Mouse (Mus musculus): ENCODE results near the gene Tmem229b. TPM values are rescaled to one million over a fixed set of nuclear protein-coding genes. Genes with fewer than 3 reads are reported as not detected.
A peak's percentile ranks its signal among the peaks of the same experiment; 100 is the strongest.
"Not testable (repeated sequence)": the region's sequence is repeated elsewhere in the genome, so short reads cannot be mapped to it uniquely, and the experiment has no call there.

Tmem229b gene
- polyA plus RNA-seq, 1 experiment from 2014 or later, result 2.6 TPM

DNA sequence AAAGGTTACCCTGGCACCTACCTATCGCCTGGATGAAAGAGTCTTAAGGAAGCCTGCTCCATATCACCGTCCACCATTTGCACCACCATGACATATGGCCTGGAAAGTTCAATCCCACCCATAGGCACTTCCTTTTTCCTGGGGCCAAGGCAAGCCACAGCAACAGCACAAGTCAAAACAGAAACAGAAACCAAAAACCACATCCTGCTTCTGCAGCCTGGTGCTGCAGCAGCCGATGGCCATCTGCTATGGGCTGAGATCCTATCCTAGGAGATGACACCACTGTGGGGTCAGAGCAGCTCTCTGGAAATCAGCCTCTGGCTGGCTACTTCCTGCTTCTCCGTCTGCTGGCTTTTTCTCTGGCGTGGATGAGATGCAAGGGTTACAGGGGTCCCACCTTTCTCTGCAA is 26.7 kb downstream of the Tmem229b start:
- Histone ChIP-seq H3K9me3 (peaks cover 7% of the 10 kb centered on the region), H3K4me2 (no peak overlapping the region), H3K27ac (replicated peaks) (no peak overlapping the region), H3K27me3 (replicated peaks) (no peaks in the 10 kb centered on the region), H3K4me1 (peaks cover 26% of the 10 kb centered on the region), H3K9ac (no peak overlapping the region), H3K4me3 (no peak overlapping the region), H3K36me3 (no peaks in the 10 kb centered on the region)
- 56% methylated on average over 5 of the region's 5 CpGs for WGBS
- ATAC-seq (ENCODE audit: extremely low read depth, insufficient number of reproducible peaks, low FRiP score, low TSS enrichment), result no peak

DNA sequence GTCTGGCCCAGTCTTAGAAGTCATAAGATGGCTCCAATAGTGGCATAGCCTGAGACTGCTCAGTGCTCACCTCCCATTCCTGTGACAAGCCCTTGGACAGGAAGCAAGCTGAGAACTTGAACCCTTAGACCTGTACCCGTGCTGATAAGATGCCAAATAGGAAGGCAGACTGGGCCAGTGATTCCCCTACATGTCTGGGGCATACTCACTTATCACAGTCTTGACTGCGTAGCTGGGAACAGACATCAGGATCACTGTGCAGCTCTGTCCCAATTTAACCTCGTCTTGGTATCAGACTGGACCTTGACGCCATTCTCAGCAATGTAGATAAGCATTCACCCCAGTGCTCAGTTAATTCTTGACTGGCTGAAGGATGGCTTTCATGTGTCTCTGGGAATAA is 29.9 kb downstream of the Tmem229b start:
- ATAC-seq (ENCODE audit: extremely low read depth, insufficient number of reproducible peaks, low FRiP score, low TSS enrichment), result no peak
- peaks cover 11% of the 10 kb centered on the region; the same call in 1 of the 2 replicates for H3K4me1 ChIP-seq
- no peaks in the 10 kb centered on the region for H3K27me3 ChIP-seq (replicated peaks)
- WGBS, result 36% methylated on average over 4 of the region's 4 CpGs
- no peak overlapping the region for H3K9ac ChIP-seq
- H3K9me3 ChIP-seq, result peaks cover 7% of the 10 kb centered on the region
- no peak overlapping the region for H3K4me2 ChIP-seq
- no peak overlapping the region for H3K4me3 ChIP-seq
- no peak overlapping the region for H3K27ac ChIP-seq (replicated peaks)
- no peaks in the 10 kb centered on the region for H3K36me3 ChIP-seq

DNA sequence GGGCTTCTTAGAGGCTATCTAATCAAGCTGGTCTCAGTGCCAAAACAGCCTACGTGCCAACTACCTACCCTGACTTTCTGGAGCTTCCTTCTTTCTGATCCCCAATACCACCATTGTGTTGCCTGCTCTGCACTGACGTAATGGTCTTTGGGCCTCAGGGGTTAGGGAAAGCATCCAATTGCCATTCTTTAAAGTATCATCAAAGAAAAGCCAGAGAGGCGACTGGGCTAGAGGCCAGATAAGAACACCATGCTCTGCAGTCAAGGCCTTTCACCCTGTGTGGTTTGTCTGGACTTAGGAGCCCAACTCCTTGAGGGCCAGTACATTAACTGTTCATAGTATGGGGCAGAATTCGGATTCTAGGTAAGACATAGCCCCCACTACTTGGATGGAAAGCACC is 30.3 kb downstream of the Tmem229b start:
- Histone ChIP-seq H3K36me3 (no peaks in the 10 kb centered on the region), H3K9me3 (peaks cover 7% of the 10 kb centered on the region), H3K4me1 (peaks cover 11% of the 10 kb centered on the region; the same call in 1 of the 2 replicates)

DNA sequence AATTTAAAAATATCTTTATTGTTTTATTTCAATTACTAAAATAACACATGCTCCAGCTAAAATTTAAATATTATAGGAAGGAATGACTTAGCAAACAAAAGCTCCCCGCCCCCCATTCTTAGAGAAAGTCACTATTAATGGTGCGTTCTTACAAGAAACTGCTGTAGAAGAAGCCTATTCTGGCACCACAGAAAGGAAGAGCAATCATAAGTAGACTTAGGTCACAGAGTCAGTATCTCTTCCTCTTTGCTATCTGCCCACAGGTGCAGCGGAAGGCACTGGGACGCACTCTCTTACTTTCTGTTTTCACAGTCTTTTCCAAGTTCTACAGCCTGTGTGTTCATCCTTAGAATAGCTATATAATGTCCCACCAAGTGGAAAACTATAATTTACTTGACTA is 31.6 kb downstream of the Tmem229b start:
- no peak for ATAC-seq (ENCODE audit: extremely low read depth, insufficient number of reproducible peaks, low FRiP score, low TSS enrichment)
- H3K4me1 ChIP-seq, result peaks cover 11% of the 10 kb centered on the region; the same call in 1 of the 2 replicates
- 82% methylated on average over 4 of the region's 4 CpGs for WGBS
- no peak overlapping the region for H3K4me3 ChIP-seq
- H3K27me3 ChIP-seq (replicated peaks), result no peaks in the 10 kb centered on the region
- H3K9ac ChIP-seq, result no peak overlapping the region
- H3K4me2 ChIP-seq, result no peak overlapping the region
- H3K36me3 ChIP-seq, result no peaks in the 10 kb centered on the region
- no peak overlapping the region for H3K27ac ChIP-seq (replicated peaks)
- peaks cover 7% of the 10 kb centered on the region for H3K9me3 ChIP-seq

More for the DNA sequence above, 30.3 kb downstream of the Tmem229b start:
- ATAC-seq (ENCODE audit: extremely low read depth, insufficient number of reproducible peaks, low FRiP score, low TSS enrichment), result no peak
- H3K4me2 ChIP-seq, result no peak overlapping the region
- H3K4me3 ChIP-seq, result no peak overlapping the region
- no peak overlapping the region for H3K27ac ChIP-seq (replicated peaks)
- no peaks in the 10 kb centered on the region for H3K27me3 ChIP-seq (replicated peaks)
- WGBS, result 57% methylated on average over 4 of the region's 4 CpGs
- no peak overlapping the region for H3K9ac ChIP-seq

DNA sequence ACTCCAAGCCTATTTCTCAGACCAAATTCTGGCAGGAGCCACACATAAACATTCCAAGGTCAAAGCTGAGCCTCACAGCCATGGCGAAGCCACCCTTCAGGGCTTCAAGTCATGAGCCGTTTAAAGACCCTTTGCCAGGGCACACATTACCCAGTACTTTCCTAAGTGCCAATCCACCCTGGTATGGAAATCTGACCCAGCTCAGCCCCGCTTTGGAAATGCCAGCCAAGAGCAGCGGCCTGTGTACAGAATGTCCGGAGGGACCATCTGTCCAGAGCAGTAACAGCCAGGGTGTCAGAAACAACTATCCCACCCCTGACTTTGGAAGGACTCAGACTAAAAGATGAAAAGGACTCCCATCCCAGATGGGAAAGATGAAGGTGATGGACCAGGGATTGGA is 32.7 kb downstream of the Tmem229b start:
- no peak overlapping the region for H3K4me2 ChIP-seq
- no peak for ATAC-seq (ENCODE audit: extremely low read depth, insufficient number of reproducible peaks, low FRiP score, low TSS enrichment)
- no peak overlapping the region for H3K27ac ChIP-seq (replicated peaks)
- H3K27me3 ChIP-seq (replicated peaks), result no peaks in the 10 kb centered on the region
- WGBS, result 85% methylated on average over 5 of the region's 5 CpGs
- peaks cover 7% of the 10 kb centered on the region for H3K9me3 ChIP-seq
- peaks cover 11% of the 10 kb centered on the region; the same call in 1 of the 2 replicates for H3K4me1 ChIP-seq
- H3K4me3 ChIP-seq, result no peak overlapping the region
- no peak overlapping the region for H3K9ac ChIP-seq
- no peaks in the 10 kb centered on the region for H3K36me3 ChIP-seq

DNA sequence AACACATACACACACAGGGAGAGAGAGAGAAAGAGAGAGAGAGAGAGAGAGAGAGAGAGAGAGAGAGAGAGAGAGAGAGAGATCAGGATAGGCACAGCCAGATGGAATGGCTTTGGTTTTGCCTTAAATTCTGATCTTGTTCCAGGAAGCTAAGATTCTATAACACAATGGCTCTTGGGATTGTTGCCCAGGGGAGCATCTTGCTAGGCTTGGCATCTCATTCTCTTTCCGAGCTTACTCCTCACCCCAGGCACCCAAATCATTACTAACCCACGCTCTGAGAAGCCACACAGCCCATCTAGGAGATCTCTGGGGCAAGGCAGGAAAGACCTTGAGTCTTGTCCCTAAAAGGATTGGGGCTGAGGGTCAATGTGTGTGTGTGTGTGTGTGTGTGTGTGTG is 33.6 kb downstream of the Tmem229b start:
- Histone ChIP-seq H3K4me3 (no peak overlapping the region), H3K36me3 (no peaks in the 10 kb centered on the region), H3K4me2 (no peak overlapping the region), H3K27ac (replicated peaks) (no peak overlapping the region), H3K27me3 (replicated peaks) (no peaks in the 10 kb centered on the region), H3K9ac (no peak overlapping the region), H3K9me3 (no peaks in the 10 kb centered on the region), H3K4me1 (peaks cover 11% of the 10 kb centered on the region; the same call in 1 of the 2 replicates)
- 88% methylated on average over 2 of the region's 2 CpGs for WGBS
- no peak for ATAC-seq (ENCODE audit: extremely low read depth, insufficient number of reproducible peaks, low FRiP score, low TSS enrichment)

DNA sequence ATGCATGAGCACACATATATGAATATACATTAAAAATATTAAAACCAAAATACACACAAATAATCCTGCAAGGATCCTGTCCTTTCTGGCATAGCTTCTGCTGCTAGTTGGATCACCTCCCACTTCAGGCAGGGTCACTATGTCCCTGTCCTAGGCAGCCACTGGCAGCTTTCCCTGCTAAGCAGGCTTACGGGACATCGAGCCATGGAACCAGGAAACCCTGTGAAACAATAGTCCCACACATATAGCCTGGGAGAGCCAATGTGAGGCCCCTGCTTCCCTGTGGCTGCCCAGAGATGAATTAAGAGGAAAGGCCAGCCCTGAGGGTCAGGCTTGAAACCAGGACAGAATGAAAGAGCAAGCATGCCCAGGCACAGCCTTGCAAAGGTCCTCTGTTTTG is 35.8 kb downstream of the Tmem229b start:
- ATAC-seq (ENCODE audit: extremely low read depth, insufficient number of reproducible peaks, low FRiP score, low TSS enrichment), result no peak
- no peak overlapping the region for H3K27ac ChIP-seq (replicated peaks)
- no peaks in the 10 kb centered on the region for H3K9me3 ChIP-seq
- no peak overlapping the region for H3K4me3 ChIP-seq
- no peaks in the 10 kb centered on the region for H3K27me3 ChIP-seq (replicated peaks)
- H3K36me3 ChIP-seq, result no peaks in the 10 kb centered on the region
- no peak overlapping the region for H3K9ac ChIP-seq
- no peak overlapping the region for H3K4me2 ChIP-seq
- 50% methylated on average over 2 of the region's 2 CpGs for whole genome bisulfite sequencing
- H3K4me1 ChIP-seq, result peaks cover 1% of the 10 kb centered on the region; the same call in 1 of the 2 replicates

DNA sequence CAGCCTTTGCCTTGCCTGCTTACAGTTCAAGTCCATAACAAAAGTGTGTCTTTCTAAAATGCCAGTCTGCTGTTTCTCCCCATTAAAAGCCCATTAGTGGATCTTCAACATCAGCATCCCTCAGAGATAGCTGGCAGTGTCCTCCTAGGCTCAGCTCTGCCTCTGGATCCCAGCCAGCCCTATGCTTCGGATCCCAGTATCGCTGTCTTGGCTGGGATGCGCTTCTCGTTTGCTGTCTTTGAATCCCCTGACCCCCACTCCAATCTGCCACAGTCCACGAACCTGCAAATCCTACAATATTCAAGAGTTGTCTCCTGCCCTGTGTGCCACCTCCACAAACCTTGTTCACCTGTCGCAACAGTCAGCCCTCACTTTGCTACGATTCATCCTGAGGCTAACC is 36.7 kb downstream of the Tmem229b start:
- Histone ChIP-seq H3K27ac (replicated peaks) (no peak overlapping the region), H3K4me3 (no peak overlapping the region), H3K9ac (no peak overlapping the region), H3K4me2 (no peak overlapping the region), H3K36me3 (no peaks in the 10 kb centered on the region), H3K4me1 (no peaks in the 10 kb centered on the region), H3K9me3 (no peaks in the 10 kb centered on the region), H3K27me3 (replicated peaks) (no peaks in the 10 kb centered on the region)
- no peak for ATAC-seq (ENCODE audit: extremely low read depth, insufficient number of reproducible peaks, low FRiP score, low TSS enrichment)
- WGBS, result 76% methylated on average over 7 of the region's 7 CpGs

DNA sequence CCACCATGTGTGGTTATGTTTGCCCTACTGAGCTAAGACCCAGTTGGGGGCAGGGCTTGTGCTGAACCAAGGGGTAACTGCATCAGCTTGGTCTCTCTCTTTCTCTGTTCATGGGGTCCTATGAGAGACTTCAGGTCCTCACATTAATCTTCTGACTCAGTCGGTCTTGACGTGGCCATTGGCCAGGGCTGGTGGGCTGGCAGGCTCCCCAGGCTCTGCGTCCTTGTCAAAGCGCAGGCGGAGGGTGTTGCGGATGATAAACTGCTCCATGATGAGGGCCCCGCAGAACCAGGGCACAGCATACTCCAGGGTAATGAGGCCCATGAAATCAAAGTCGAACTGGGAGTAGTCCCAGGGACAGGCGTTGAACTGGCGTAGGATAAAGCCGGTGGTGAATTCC is 42.9 kb downstream of the Tmem229b start:
- not testable (repeated sequence) for H3K4me2 ChIP-seq

DNA sequence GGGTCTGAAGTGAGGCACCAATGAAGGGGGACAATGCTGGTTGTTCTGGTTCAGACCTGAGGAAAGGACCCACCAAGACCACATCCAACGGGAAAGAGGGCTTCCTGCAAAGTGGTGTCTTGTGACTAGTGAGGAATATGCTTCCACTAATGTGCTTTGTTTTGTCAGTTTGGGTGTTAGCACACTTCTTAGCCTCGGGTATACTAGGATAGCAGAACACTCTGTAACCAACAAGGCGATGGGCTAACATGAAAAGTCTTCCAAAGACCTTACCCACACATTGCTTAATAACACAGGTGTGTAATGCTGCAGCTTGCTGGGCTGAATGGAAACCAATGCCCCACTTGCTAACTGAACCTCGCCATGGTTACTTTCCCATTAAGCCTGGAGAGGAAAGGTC is 51.0 kb downstream of the Tmem229b start:
- no peak overlapping the region for H3K27ac ChIP-seq (replicated peaks)
- H3K4me2 ChIP-seq, result no peak overlapping the region
- 67% methylated on average over 4 of the region's 4 CpGs for WGBS
- no peaks in the 10 kb centered on the region for H3K27me3 ChIP-seq (replicated peaks)
- no peaks in the 10 kb centered on the region for H3K36me3 ChIP-seq
- no peak for ATAC-seq (ENCODE audit: extremely low read depth, insufficient number of reproducible peaks, low FRiP score, low TSS enrichment)
- no peak overlapping the region for H3K4me3 ChIP-seq
- peaks cover 23% of the 10 kb centered on the region for H3K9me3 ChIP-seq
- no peak overlapping the region for H3K9ac ChIP-seq
- H3K4me1 ChIP-seq, result peaks cover 8% of the 10 kb centered on the region; the same call in 1 of the 2 replicates

More for the DNA sequence above, 42.9 kb downstream of the Tmem229b start:
- H3K27ac ChIP-seq (replicated peaks); ATAC-seq (ENCODE audit: extremely low read depth, insufficient number of reproducible peaks, low FRiP score, low TSS enrichment); H3K4me1 ChIP-seq; H3K9ac ChIP-seq; H3K27me3 ChIP-seq (replicated peaks); H3K36me3 ChIP-seq; H3K4me3 ChIP-seq; H3K9me3 ChIP-seq: not testable (repeated sequence)
- 80% methylated on average over 11 of the region's 11 CpGs for WGBS

DNA sequence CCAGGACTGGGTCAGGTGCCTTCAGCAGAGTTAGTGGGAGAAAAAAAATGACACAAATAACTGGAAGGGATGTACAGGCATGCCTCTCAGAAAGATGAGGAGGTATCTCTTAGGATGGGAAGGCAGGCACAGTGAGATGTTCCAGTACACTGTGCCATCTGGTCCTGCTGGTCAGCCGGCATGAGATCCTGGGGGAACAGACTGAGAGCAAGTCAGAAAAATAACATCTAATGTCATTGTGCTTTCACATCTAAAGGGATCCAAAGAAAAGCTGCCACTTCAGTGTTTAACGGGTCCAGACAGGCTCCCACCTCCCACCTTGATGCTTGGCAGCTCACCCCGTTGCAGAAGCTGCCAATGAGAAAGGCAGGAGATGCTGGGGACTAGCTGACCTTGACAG is 54.9 kb downstream of the Tmem229b start:
- WGBS, result 48% methylated on average over 3 of the region's 3 CpGs
- H3K4me1 ChIP-seq, result peaks cover 9% of the 10 kb centered on the region; the same call in 1 of the 2 replicates
- H3K27ac ChIP-seq (replicated peaks), result peak overlapping the region; percentile 48; the same call in 1 of the 2 replicates
- H3K4me2 ChIP-seq, result peak overlapping the region; percentile 30
- no peak overlapping the region for H3K4me3 ChIP-seq
- no peaks in the 10 kb centered on the region for H3K27me3 ChIP-seq (replicated peaks)
- ATAC-seq (ENCODE audit: extremely low read depth, insufficient number of reproducible peaks, low FRiP score, low TSS enrichment), result no peak
- H3K9me3 ChIP-seq, result peaks cover 21% of the 10 kb centered on the region
- H3K9ac ChIP-seq, result 0 out of 2 replicates have a peak overlapping the region, but pooled peaks have one; percentile 24
- no peaks in the 10 kb centered on the region for H3K36me3 ChIP-seq

DNA sequence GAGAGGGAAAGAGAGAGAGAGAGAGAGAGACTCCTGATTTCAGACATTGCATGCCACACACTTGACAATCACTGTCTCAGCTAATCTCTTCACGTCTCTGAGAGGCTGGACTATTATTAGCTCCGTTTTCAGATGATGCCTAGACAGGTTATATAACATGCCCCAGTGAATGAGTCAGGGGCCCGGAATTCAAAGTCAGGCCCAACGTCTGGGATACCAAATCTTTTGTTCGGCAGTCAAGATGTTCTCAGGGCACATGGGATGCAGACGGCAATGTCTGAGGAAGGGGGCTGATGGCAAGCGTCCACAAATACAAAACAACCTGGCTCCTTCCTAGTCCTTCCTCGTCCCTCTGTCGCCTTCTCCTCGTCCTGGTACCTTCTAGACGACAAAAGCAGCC is 55.4 kb downstream of the Tmem229b start:
- H3K27ac ChIP-seq (replicated peaks), result peak overlapping the region; percentile 48; the same call in 1 of the 2 replicates
- WGBS, result 29% methylated on average over 11 of the region's 11 CpGs

More for the DNA sequence above, 55.4 kb downstream of the Tmem229b start:
- no peaks in the 10 kb centered on the region for H3K36me3 ChIP-seq
- peaks cover 9% of the 10 kb centered on the region; the same call in 1 of the 2 replicates for H3K4me1 ChIP-seq
- ATAC-seq (ENCODE audit: extremely low read depth, insufficient number of reproducible peaks, low FRiP score, low TSS enrichment), result no peak
- H3K9ac ChIP-seq, result 0 out of 2 replicates have a peak overlapping the region, but pooled peaks have one; percentile 24
- no peaks in the 10 kb centered on the region for H3K27me3 ChIP-seq (replicated peaks)
- peaks cover 17% of the 10 kb centered on the region for H3K9me3 ChIP-seq
- no peak overlapping the region for H3K4me3 ChIP-seq
- H3K4me2 ChIP-seq, result peak overlapping the region; percentile 30
